Mouse (Mus musculus): Measurements from ENCODE around the gene Olfr328.
"Not testable (repeated sequence)": the region's sequence is repeated elsewhere in the genome, so short reads cannot be mapped to it uniquely, and the experiment has no call there.

The Olfr328 gene

GRCm38 (mm10) chr11:58555536-58555935 lies at the start of gene Olfr328:
TSS of gene Olfr328 (minus strand) at chr11:58555636.
- DNase-seq (ENCODE audit: extremely low spot score, low spot score) = no peak

GRCm38 (mm10) chr11:58605228-58605627 lies 49.8 kb upstream of the Olfr328 start:
- no peak for DNase-seq (ENCODE audit: extremely low spot score, low spot score)

- no peak for DNase-seq (ENCODE audit: extremely low spot score, low spot score)
Measured at GRCm38 (mm10) chr11:58604688-58605087, 49.3 kb upstream of the Olfr328 start.

GRCm38 (mm10) chr11:58602800-58603560 lies 47.5 kb upstream of the Olfr328 start:
- no peak for DNase-seq (ENCODE audit: extremely low spot score, low spot score)

GRCm38 (mm10) chr11:58602062-58602461 lies 46.6 kb upstream of the Olfr328 start:
- DNase-seq (ENCODE audit: extremely low spot score, low spot score) = no peak

- no peak for DNase-seq (ENCODE audit: extremely low spot score, low spot score)
Measured at GRCm38 (mm10) chr11:58597837-58598236, 42.4 kb upstream of the Olfr328 start.

- DNase-seq (ENCODE audit: extremely low spot score, low spot score) = no peak
Measured at GRCm38 (mm10) chr11:58594814-58595213, 39.4 kb upstream of the Olfr328 start, which contains the start of gene Olfr324. TSS of gene Olfr324 (plus strand) at chr11:58595114.

- no peak for DNase-seq (ENCODE audit: extremely low spot score, low spot score)
Measured at GRCm38 (mm10) chr11:58588620-58589250, 33.3 kb upstream of the Olfr328 start.

- DNase-seq (ENCODE audit: extremely low spot score, low spot score) = peak; percentile 35
Measured at GRCm38 (mm10) chr11:58587898-58588348, 32.5 kb upstream of the Olfr328 start.

GRCm38 (mm10) chr11:58578636-58579035 lies 23.2 kb upstream of the Olfr328 start:
- DNase-seq (ENCODE audit: extremely low spot score, low spot score) = no peak

- DNase-seq (ENCODE audit: extremely low spot score, low spot score) = no peak
Measured at GRCm38 (mm10) chr11:58577430-58577829, 22.0 kb upstream of the Olfr328 start, which contains the start of gene Olfr325. TSS of gene Olfr325 (plus strand) at chr11:58577730.

- DNase-seq (ENCODE audit: extremely low spot score, low spot score) = no peak
Measured at GRCm38 (mm10) chr11:58570405-58570804, 15.0 kb upstream of the Olfr328 start, which contains the start of gene Olfr224. TSS of gene Olfr224 (minus strand) at chr11:58570553.

GRCm38 (mm10) chr11:58546322-58546721 lies 9.1 kb downstream of the Olfr328 start, which contains the start of gene Olfr329-ps:
TSS of gene Olfr329-ps (minus strand) at chr11:58546422.
- no peak for DNase-seq (ENCODE audit: extremely low spot score, low spot score)

GRCm38 (mm10) chr11:58534736-58535135 lies 20.7 kb downstream of the Olfr328 start, which contains the start of gene Olfr330:
TSS of gene Olfr330 (minus strand) at chr11:58534836.
- DNase-seq (ENCODE audit: extremely low spot score, low spot score) = not testable (repeated sequence)

- not testable (repeated sequence) for DNase-seq (ENCODE audit: extremely low spot score, low spot score)
Measured at GRCm38 (mm10) chr11:58519756-58520155, 35.7 kb downstream of the Olfr328 start.

GRCm38 (mm10) chr11:58518916-58519315 lies 36.5 kb downstream of the Olfr328 start:
- DNase-seq (ENCODE audit: extremely low spot score, low spot score) = not testable (repeated sequence)

GRCm38 (mm10) chr11:58509058-58509457 lies 46.4 kb downstream of the Olfr328 start:
- DNase-seq (ENCODE audit: extremely low spot score, low spot score) = not testable (repeated sequence)

GRCm38 (mm10) chr11:58502472-58502871 lies 53.0 kb downstream of the Olfr328 start, which contains the start of gene Olfr331:
TSS of gene Olfr331 (minus strand) at chr11:58502572.
- DNase-seq (ENCODE audit: extremely low spot score, low spot score) = not testable (repeated sequence)
